Mouse (Mus musculus) heart, embryonic 14.5 days (tissue): ENCODE data around the gene Rrp1b. TPM values are rescaled to one million over a fixed set of nuclear protein-coding genes. Genes with fewer than 3 reads are reported as not detected.
A peak's percentile ranks its signal among the peaks of the same experiment; 100 is the strongest.
"Not testable (repeated sequence)": the region's sequence is repeated elsewhere in the genome, so short reads cannot be mapped to it uniquely, and the experiment has no call there.

Experiments
- ATAC-seq: fragments of 200-750 bp; cut with Nextera tagmentation; 2 replicates; pipeline ENCODE4 v1.8.0; 2017; ENCODE audit warnings: low read depth, moderate TSS enrichment; ENCODE audit not compliant: insufficient number of reproducible peaks, insufficient read depth, low FRiP score
- H3K27ac ChIP-seq, 2 experiments: fragments of 200-500 bp in 1 of 2; fragments of 300-500 bp in 1 of 2; sonication (generic) in 1 of 2; replicated peaks in 1 of 2; 2 replicates each; pipeline ENCODE4 v1.5.1; 2012 to 2014; ENCODE audit warnings: low read depth in 2 of 2, low read length in 2 of 2, control low read depth in 1 of 2, mild to moderate bottlenecking in 1 of 2, mixed read lengths in 1 of 2; ENCODE audit not compliant: control insufficient read depth in 1 of 2, insufficient read depth in 1 of 2
- H3K27me3 ChIP-seq: fragments of 300-500 bp; sonication (generic); 2 replicates; pipeline ENCODE4 v1.6.1; 2014; ENCODE audit warnings: mild to moderate bottlenecking, low read length, control low read depth; ENCODE audit not compliant: control insufficient read depth, insufficient read depth
- H3K36me3 ChIP-seq: fragments of 300-500 bp; sonication (generic); 2 replicates; pipeline ENCODE4 v1.6.1; 2014; ENCODE audit warnings: mild to moderate bottlenecking, control low read depth, low read length, mixed read lengths; ENCODE audit not compliant: control insufficient read depth, insufficient read depth
- H3K4me1 ChIP-seq, 2 experiments: fragments of 200-500 bp in 1 of 2; fragments of 300-500 bp in 1 of 2; sonication (generic) in 1 of 2; 2 replicates each; pipeline ENCODE4 v1.6.1; 2012 to 2014; ENCODE audit warnings: low read length in 2 of 2, control low read depth in 1 of 2, mixed read lengths in 1 of 2; ENCODE audit not compliant: control insufficient read depth in 2 of 2, insufficient read depth in 2 of 2
- H3K4me2 ChIP-seq: fragments of 300-500 bp; sonication (generic); 2 replicates; pipeline ENCODE4 v1.6.1; 2014; ENCODE audit warnings: mild to moderate bottlenecking, low read length
- H3K4me3 ChIP-seq, 2 experiments: fragments of 200-500 bp in 1 of 2; fragments of 300-500 bp in 1 of 2; sonication (generic) in 1 of 2; 2 replicates each; pipeline ENCODE4 v1.5.1; 2012 to 2014; ENCODE audit warnings: low read length in 2 of 2, mild to moderate bottlenecking in 2 of 2, control low read depth in 1 of 2, low read depth in 1 of 2, moderate library complexity in 1 of 2; ENCODE audit not compliant: control insufficient read depth in 1 of 2, insufficient read depth in 1 of 2
- H3K9ac ChIP-seq: fragments of 300-500 bp; sonication (generic); 2 replicates; pipeline ENCODE4 v1.6.1; 2014; ENCODE audit warnings: mild to moderate bottlenecking, low read length
- H3K9me3 ChIP-seq: fragments of 300-500 bp; sonication (generic); 2 replicates; pipeline ENCODE4 v1.6.1; 2016; ENCODE audit warnings: low read length, control low read depth; ENCODE audit not compliant: control insufficient read depth
- WGBS: fragments of 180-500 bp; shearing (Covaris S2); extraction: QIAGEN DNeasy Blood & Tissue Kit; methylation state at CpG from one replicate; pipeline ENCODE4 v1.1.7; 2014; 5-methylcytosine and 5-hydroxymethylcytosine counted together
- polyA plus RNA-seq: library from polyadenylated mRNA; unstranded; fragments of >200 nt; fragmentation: Nextera tagmentation; extraction: Ambion mirVana; gene quantifications from 2 replicates; pipeline ENCODE4 v1.2.1, GENCODE M21; 2014

Gene Rrp1b
- polyA plus RNA-seq, 1 experiment from 2014 or later: 24.1 TPM

DNA sequence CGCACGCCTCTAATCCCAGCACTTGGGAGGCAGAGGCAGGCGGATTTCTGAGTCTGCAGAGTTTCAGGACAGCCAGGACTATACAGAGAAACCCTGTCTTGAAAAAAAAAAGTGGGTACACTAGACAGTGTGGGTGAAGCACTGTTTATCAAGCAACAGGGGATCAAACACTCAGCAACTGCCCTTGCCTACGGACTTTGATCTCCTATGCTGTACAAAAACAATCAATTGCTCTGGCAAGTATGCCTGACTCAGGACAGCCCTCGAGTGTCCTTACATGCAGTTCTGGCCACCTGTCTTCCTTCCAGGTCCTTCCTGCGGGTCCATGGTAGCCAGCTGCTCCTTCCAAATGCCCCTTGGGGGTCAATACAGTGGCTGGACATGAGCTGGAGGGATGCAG lies 63.0 kb downstream of the Rrp1b start:
- ATAC-seq, H3K4me2 ChIP-seq, H3K9me3 ChIP-seq, H3K27ac ChIP-seq, H3K9ac ChIP-seq, H3K36me3 ChIP-seq, H3K4me3 ChIP-seq: not testable (repeated sequence)
- H3K27me3 ChIP-seq: peaks cover 13% of the 10 kb centered on the region
- peaks cover 7 to 11% of the 10 kb centered on the region in 2 experiments; a peak in 3 of 4 replicates for H3K4me1 ChIP-seq
- 83% methylated on average over 5 of the region's 6 CpGs for WGBS

DNA sequence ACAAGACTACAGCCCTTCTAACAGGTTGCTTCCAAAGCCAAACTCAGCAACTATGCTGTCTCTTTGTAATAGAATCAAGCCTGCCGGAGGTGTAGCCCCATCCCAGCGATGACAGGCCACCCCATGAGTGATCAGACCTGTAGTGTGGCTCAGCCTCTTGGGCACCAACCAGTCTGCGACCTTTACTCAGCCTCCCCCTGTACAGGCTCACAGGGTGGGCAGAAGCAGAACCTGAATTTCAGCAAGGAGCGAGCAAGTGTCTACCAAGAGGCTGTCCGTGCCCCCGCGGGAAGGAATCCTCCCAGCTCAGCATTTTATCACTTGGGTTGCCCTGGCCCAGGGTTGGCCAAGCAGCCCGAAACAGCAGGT lies 63.7 kb downstream of the Rrp1b start:
- ATAC-seq: no peak
- Histone ChIP-seq H3K4me1 (peaks cover 7 to 11% of the 10 kb centered on the region in 2 experiments; a peak in 3 of 4 replicates), H3K27me3 (peaks cover 13% of the 10 kb centered on the region), H3K4me3 (peak overlapping the region; percentile 42 to 48), H3K27ac (no peak overlapping the region), H3K36me3 (no peaks in the 10 kb centered on the region), H3K4me2 (peak overlapping the region; percentile 97), H3K9ac (peak overlapping the region; percentile 70), H3K9me3 (no peaks in the 10 kb centered on the region)
- 30% methylated on average over 8 of the region's 8 CpGs for WGBS

DNA sequence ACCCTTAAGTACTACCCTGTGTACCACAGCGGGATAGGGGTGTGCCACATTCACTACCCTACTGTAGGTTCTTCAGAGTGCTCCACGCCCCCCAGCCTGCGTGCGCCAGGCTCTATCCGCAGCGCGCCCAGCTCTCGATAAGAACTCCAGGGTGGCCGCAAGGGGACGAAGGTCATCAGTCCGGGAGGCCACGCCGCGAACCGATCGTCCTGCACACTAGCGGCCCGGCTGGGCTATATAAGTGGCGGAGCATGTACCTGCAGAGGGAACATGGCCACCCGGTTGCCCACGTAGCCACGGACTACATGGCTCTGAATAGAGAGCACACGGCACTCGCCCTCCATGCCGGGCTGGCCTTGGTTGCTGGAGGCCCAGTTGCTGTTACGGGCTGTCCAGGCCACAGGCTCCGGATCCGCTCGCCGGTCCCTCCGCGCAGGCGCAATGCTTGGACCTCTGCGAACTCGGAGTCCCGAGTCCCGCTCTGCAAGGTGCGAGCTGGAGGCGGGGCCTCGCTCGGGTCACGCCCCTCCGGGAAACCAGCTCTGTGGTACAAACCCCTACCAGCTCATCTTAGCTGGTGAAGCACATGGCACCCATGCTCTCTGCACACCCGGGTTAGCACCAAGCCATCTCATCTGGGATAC lies 64.2 kb downstream of the Rrp1b start:
- Histone ChIP-seq H3K4me1 (peaks cover 7 to 11% of the 10 kb centered on the region in 2 experiments; a peak in 3 of 4 replicates), H3K9ac (peak overlapping the region; percentile 70), H3K4me3 (peak overlapping the region; percentile 42 to 48), H3K27me3 (peaks cover 13% of the 10 kb centered on the region), H3K36me3 (no peaks in the 10 kb centered on the region), H3K4me2 (peak overlapping the region; percentile 97), H3K27ac (no peak overlapping the region), H3K9me3 (no peaks in the 10 kb centered on the region)
- 2% methylated on average over 44 of the region's 44 CpGs for WGBS
- peak; percentile 78 for ATAC-seq

- H3K9ac ChIP-seq: no peak overlapping the region
Measured at GRCm38 (mm10) chr17:32103054-32103453, 67.2 kb downstream of the Rrp1b start.

GRCm38 (mm10) chr17:32106358-32106757 lies 70.5 kb downstream of the Rrp1b start:
- Histone ChIP-seq H3K4me1 (peaks cover 4 to 13% of the 10 kb centered on the region in 2 experiments; a peak in 3 of 4 replicates), H3K27me3 (no peaks in the 10 kb centered on the region), H3K9ac (no peak overlapping the region), H3K9me3 (no peaks in the 10 kb centered on the region), H3K4me2 (no peak overlapping the region), H3K36me3 (no peaks in the 10 kb centered on the region), H3K4me3 (no peak overlapping the region), H3K27ac (no peak overlapping the region)
- no peak for ATAC-seq
- 46% methylated on average over 2 of the region's 2 CpGs for WGBS

More at GRCm38 (mm10) chr17:32103054-32103453, 67.2 kb downstream of the Rrp1b start:
- no peak for ATAC-seq
- 11% methylated on average over 4 of the region's 4 CpGs for WGBS
- Histone ChIP-seq H3K4me1 (peaks cover 7 to 11% of the 10 kb centered on the region in 2 experiments; a peak in 3 of 4 replicates), H3K36me3 (no peaks in the 10 kb centered on the region), H3K27ac (no peak overlapping the region), H3K27me3 (peaks cover 13% of the 10 kb centered on the region), H3K4me2 (no peak overlapping the region), H3K4me3 (no peak overlapping the region), H3K9me3 (no peaks in the 10 kb centered on the region)

GRCm38 (mm10) chr17:32107877-32108276 lies 72.0 kb downstream of the Rrp1b start:
- Histone ChIP-seq H3K27ac (no peak overlapping the region), H3K4me2 (no peak overlapping the region), H3K9me3 (no peaks in the 10 kb centered on the region), H3K36me3 (no peaks in the 10 kb centered on the region), H3K4me3 (no peak overlapping the region), H3K27me3 (no peaks in the 10 kb centered on the region), H3K9ac (no peak overlapping the region), H3K4me1 (peaks cover 4 to 13% of the 10 kb centered on the region in 2 experiments)
- WGBS: 55% methylated on average over 5 of the region's 5 CpGs
- ATAC-seq: no peak

DNA sequence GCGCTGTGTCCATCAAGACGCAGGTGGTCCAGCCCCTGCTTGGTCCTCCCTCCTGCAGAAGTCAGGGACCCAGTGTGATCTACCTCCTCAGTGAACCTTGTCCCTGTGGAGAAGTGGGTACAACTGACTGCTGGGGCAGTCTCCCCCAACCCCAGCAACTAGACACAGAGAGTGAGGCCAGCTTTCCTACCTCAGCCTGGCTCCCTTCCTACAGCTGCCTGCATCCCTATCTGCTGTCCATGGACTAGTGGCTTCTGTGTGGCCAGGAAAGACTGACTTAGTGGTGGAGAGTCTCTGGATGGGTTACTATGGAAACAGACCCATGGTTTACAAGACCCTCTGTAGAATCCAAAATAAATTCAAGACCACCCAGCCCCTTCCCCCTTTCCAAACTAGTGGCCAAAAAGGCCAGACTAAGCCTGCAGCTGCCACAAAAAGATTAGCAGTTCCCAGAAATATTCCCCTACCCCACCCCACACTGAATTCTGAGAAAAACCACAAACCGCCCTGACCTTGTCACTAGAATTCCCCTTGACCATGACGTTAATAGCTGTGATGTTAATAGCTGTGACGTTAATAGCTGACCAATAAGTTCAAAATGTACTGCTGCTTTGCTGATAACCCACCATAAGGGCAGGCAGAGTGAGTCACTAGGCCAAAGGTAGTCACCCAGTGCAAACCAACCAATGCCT lies 72.6 kb downstream of the Rrp1b start:
- H3K4me1 ChIP-seq: peaks cover 10 to 19% of the 10 kb centered on the region in 2 experiments
- H3K4me3 ChIP-seq, H3K9ac ChIP-seq, H3K9me3 ChIP-seq, H3K27me3 ChIP-seq, H3K36me3 ChIP-seq, H3K4me2 ChIP-seq, H3K27ac ChIP-seq, ATAC-seq: not testable (repeated sequence)
- 68% methylated on average over 5 of the region's 5 CpGs for WGBS
